Mouse (Mus musculus): Measurements from ENCODE around the gene Bcar3. TPM values are rescaled to one million over a fixed set of nuclear protein-coding genes. Genes with fewer than 3 reads are reported as not detected.

The Bcar3 gene
- total and polyA plus RNA-seq, 3 experiments: not detected

GRCm38 (mm10) chr3:122574921-122575320, 281.0 kb downstream of the Bcar3 start:
- Histone ChIP-seq H3K79me2 (ENCODE audit: control insufficient read depth, insufficient read depth, low read length, poor library complexity) (no peaks in the 10 kb centered on the region), H3K27ac (ENCODE audit: control insufficient read depth, low read depth, low read length) (no peak overlapping the region), H3K36me3 (ENCODE audit: control insufficient read depth in 1 of 2, insufficient read depth in 2 of 2, low read length in 2 of 2) (no peaks in the 10 kb centered on the region), H3K9ac (ENCODE audit: control insufficient read depth, low read depth, low read length, poor library complexity, severe bottlenecking) (no peak overlapping the region), H3K4me3 (ENCODE audit: control insufficient read depth in 1 of 2, insufficient read depth in 1 of 2, low read depth in 2 of 2, low read length in 2 of 2) (no peak overlapping the region), H3K9me3 (replicated peaks; ENCODE audit: insufficient read depth, low read length) (no peaks in the 10 kb centered on the region), H3K4me1 (ENCODE audit: control insufficient read depth in 1 of 2, insufficient read depth in 2 of 2, low read length in 2 of 2) (no peaks in the 10 kb centered on the region), H3K27me3 (ENCODE audit: control insufficient read depth in 1 of 2, insufficient read depth in 2 of 2, low read length in 2 of 2) (no peaks in the 10 kb centered on the region)
- TF ChIP-seq TBP (IDR thresholded peaks at IDR 0.05; ENCODE audit: low read depth, low read length) (no peak), USF2 (IDR thresholded peaks at IDR 0.05; ENCODE audit: borderline replicate concordance in 1 of 2, insufficient read depth in 1 of 2, low read depth in 1 of 2, low read length in 2 of 2) (no peak), MYC (IDR thresholded peaks at IDR 0.05; ENCODE audit: low read depth, low read length) (no peak), ZKSCAN1 (IDR thresholded peaks at IDR 0.05; ENCODE audit: low read depth, low read length) (no peak), MEF2A (IDR thresholded peaks at IDR 0.05; ENCODE audit: extremely low read depth, insufficient replicate concordance, low read depth, low read length, poor library complexity, severe bottlenecking) (no peak), TAL1 (IDR thresholded peaks at IDR 0.05; ENCODE audit: low read length) (no peak), MAX (IDR thresholded peaks at IDR 0.05; ENCODE audit: low read length) (no peak), MAZ (IDR thresholded peaks at IDR 0.05; ENCODE audit: low read depth, low read length) (no peak)
- no peak for DNase-seq (ENCODE audit: low read depth, low spot score)

DNA sequence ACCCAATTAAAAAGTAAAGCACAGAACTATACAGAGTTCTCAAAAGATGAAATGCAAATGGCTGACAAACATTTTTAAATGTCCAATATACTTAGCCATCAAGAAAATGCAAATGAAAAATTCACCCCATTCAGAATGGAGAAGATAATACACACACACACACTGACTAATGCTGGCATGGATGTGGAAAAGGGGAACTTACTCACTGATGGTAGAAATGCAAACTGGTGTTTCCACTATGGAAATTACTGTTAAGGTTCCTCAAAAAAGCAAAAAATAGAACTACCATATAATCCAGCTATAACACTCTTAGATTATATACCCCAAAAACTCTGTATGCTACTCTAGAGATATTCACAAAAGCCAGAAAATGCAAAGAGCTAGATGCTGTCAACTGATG, 283.4 kb downstream of the Bcar3 start:
- TF ChIP-seq POLR2AphosphoS2 (IDR thresholded peaks at IDR 0.05; ENCODE audit: low read length): no peak
- no peak for TF ChIP-seq ZMIZ1 (IDR thresholded peaks at IDR 0.05; ENCODE audit: low read depth, low read length)
- no peak for TF ChIP-seq MYC (IDR thresholded peaks at IDR 0.05; ENCODE audit: low read depth, low read length)
- no peak for TF ChIP-seq CTCF (IDR thresholded peaks at IDR 0.05 in 2 of 3, conservative IDR thresholded peaks at IDR 0.05 in 1 of 3; ENCODE audit: control insufficient read depth in 1 of 3, insufficient read depth in 1 of 3, low read depth in 2 of 3, low read length in 3 of 3, poor library complexity in 1 of 3, severe bottlenecking in 1 of 3)
- no peak for TF ChIP-seq USF2 (IDR thresholded peaks at IDR 0.05; ENCODE audit: borderline replicate concordance in 1 of 2, insufficient read depth in 1 of 2, low read depth in 1 of 2, low read length in 2 of 2)
- TF ChIP-seq TAL1 (IDR thresholded peaks at IDR 0.05; ENCODE audit: low read length): no peak
- no peak for TF ChIP-seq UBTF (IDR thresholded peaks at IDR 0.05; ENCODE audit: borderline replicate concordance, insufficient read depth, low read depth, low read length)
- no peak for TF ChIP-seq BHLHE40 (IDR thresholded peaks at IDR 0.05; ENCODE audit: borderline replicate concordance, low read depth, low read length)
- TF ChIP-seq HCFC1 (IDR thresholded peaks at IDR 0.05; ENCODE audit: low read depth, low read length): no peak
- TF ChIP-seq NRF1 (IDR thresholded peaks at IDR 0.05; ENCODE audit: insufficient read depth, low read depth, low read length, poor library complexity, severe bottlenecking): no peak
- no peak for TF ChIP-seq MAFK (IDR thresholded peaks at IDR 0.05; ENCODE audit: borderline replicate concordance, low read depth, low read length)
- no peak for DNase-seq (ENCODE audit: low read depth, low spot score)
- no peaks in the 10 kb centered on the region for H3K9me3 ChIP-seq (replicated peaks; ENCODE audit: insufficient read depth, low read length)

More for the DNA sequence above, 283.4 kb downstream of the Bcar3 start:
- no peaks in the 10 kb centered on the region for H3K36me3 ChIP-seq (ENCODE audit: control insufficient read depth in 1 of 2, insufficient read depth in 2 of 2, low read length in 2 of 2)
- H3K4me3 ChIP-seq (ENCODE audit: control insufficient read depth in 1 of 2, insufficient read depth in 1 of 2, low read depth in 2 of 2, low read length in 2 of 2): no peak overlapping the region
- no peak overlapping the region for H3K9ac ChIP-seq (ENCODE audit: control insufficient read depth, low read depth, low read length, poor library complexity, severe bottlenecking)
- no peaks in the 10 kb centered on the region for H3K27me3 ChIP-seq (ENCODE audit: control insufficient read depth in 1 of 2, insufficient read depth in 2 of 2, low read length in 2 of 2)
- H3K79me2 ChIP-seq (ENCODE audit: control insufficient read depth, insufficient read depth, low read length, poor library complexity): no peaks in the 10 kb centered on the region
- H3K4me1 ChIP-seq (ENCODE audit: control insufficient read depth in 1 of 2, insufficient read depth in 2 of 2, low read length in 2 of 2): no peaks in the 10 kb centered on the region
- no peak overlapping the region for H3K27ac ChIP-seq (ENCODE audit: control insufficient read depth, low read depth, low read length)

Other genes with a start within 250 kb of the Bcar3 start
- gene Abca4, start 249.7 kb upstream of the Bcar3 start, total RNA-seq (2012; rRNA removed): 0.13 and 0.15 TPM in 2 replicates
- under 1 TPM in 1 of 2 experiments, not detected in 1; 0.49 TPM for gene Abca4, start 249.7 kb upstream of the Bcar3 start, polyA plus RNA-seq (2012; ENCODE audit: insufficient read depth in 1 of 2, insufficient read length in 2 of 2, low read depth in 1 of 2, low replicate concordance in 2 of 2, missing spikeins in 1 of 2)
- gene Gclm, start 48.6 kb upstream of the Bcar3 start, total RNA-seq (2012; rRNA removed): 121 and 123 TPM in 2 replicates
- gene Gclm, start 48.6 kb upstream of the Bcar3 start, polyA plus RNA-seq (2012; ENCODE audit: insufficient read depth in 1 of 2, insufficient read length in 2 of 2, low read depth in 1 of 2, low replicate concordance in 2 of 2, missing spikeins in 1 of 2): 100 to 1,000 TPM; 174 to 334 TPM
- 70.6 and 84.4 TPM in 2 replicates for gene Dnttip2, start 19.7 kb upstream of the Bcar3 start, total RNA-seq (2012; rRNA removed)
- gene Dnttip2, start 19.7 kb upstream of the Bcar3 start, polyA plus RNA-seq (2012; ENCODE audit: insufficient read depth in 1 of 2, insufficient read length in 2 of 2, low read depth in 1 of 2, low replicate concordance in 2 of 2, missing spikeins in 1 of 2): 10 to 100 TPM in 1 of 2 experiments, not detected in 1; 90.5 TPM

Measured in MEL (cell line).